Mouse (Mus musculus) liver (tissue): Measurements from ENCODE around the gene Mccc2.
"Not testable (repeated sequence)": the region's sequence is repeated elsewhere in the genome, so short reads cannot be mapped to it uniquely, and the experiment has no call there.

Experiments
- DNase-seq: peaks from one replicate; pipeline ENCODE4 v3.0.0-alpha.2; 2020; ENCODE audit warnings: mixed read lengths

The Mccc2 gene

DNA sequence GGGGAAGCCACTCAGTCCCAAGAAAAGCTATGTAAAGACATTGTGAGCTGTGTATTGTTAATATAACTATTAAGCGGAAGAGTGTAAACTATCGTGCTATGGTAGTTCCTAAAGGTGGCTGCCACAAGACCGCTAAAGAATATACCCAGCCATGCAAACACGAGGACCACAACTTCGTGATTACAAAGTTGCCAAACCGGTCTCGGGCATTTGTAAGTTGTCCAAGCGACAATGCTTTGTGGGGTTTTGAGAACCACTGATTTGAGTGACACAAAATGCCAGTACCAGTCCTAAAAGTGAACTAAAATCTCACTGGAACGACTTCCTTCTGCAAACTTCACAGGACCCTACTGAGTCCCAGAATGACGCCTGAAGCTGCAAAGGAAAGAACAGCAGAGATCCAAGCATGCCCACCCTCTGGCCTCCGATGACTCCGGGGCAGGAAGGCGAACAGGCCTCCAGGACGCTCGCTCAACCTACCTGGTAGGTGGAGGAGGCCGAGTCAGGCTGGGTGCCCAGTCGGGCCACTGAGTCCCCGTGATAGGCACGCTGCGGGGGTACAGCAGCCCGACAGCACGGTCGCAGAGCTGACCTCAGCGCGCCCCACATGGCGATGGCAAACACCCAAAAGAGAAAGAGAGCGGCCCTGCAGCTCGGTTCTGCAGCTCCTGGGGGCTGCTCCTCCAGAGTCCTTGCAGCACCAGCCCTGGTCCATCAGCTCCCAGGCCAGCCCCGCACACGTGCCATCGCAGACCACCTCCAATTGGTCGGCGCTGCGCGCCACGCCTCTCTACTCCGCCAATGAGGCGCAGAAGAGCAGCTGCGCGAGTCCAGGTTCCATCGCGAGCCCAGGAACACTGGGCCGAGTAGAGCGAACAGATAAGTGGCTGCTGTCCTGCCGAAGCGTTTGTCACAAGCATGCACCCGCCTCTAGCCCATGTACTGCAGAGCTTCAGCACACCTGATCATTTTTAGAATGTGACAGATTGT, at the start of gene Mccc2:
TSS of gene Mccc2 (minus strand) at position 734 of the 990 bp plus-strand sequence.
- peak; percentile 92 for DNase-seq

DNA sequence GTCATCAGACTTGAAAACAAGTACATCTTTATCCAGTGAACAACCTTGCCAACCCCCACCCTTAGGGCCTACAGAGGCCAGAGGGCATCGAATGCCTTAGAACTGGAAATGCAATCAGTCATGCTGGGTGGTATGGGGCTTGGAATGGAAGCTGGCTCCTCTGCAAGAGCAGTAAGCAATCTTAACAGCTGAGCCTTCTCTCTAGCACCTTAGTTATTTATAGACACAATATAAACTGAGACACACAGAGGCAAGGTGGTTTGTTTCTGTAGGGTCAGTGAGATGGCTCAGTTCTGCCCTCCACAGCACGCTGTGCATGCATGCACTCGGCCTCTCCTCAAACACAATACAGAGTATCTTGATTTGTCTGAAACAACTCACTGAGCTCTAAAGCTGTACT, 48.5 kb upstream of the Mccc2 start:
- DNase-seq: no peak

DNA sequence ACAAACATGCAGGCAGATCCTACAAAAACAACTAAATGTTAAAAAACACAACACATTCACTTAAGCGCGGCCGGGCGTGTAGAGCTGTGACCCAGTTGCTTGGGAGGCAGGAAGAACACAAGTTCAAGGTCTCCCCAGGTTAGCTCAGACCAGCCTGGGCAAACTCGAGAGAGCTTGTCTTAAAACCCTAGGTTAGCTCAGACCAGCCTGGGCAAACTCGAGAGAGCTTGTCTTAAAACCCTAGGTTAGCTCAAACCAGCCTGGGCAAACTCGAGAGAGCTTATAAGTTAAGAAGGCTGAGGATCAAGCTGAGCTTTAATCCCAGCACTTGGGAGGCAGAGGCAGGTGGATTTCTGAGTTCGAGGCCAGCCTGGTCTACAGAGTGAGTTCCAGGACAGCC, 42.3 kb upstream of the Mccc2 start:
- DNase-seq: not testable (repeated sequence)

DNA sequence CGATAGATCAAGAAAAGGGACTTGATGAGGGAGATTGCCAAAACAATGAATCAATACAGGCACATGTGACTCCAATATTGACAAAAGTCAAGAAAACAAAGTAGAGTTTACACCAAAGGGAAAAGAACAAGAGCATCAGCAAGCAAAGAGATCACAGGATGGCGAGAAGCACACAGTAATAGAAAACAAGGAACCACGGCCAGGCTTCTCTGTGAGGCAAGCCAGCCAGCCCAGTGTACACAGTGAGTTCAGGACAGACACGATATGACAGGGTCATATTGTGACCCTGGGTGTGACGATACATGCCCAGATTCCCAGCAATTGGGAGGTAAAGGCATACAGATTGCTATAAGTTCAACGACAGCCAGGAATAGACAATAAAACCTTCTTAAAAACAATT, 10.6 kb upstream of the Mccc2 start:
- no peak for DNase-seq

DNA sequence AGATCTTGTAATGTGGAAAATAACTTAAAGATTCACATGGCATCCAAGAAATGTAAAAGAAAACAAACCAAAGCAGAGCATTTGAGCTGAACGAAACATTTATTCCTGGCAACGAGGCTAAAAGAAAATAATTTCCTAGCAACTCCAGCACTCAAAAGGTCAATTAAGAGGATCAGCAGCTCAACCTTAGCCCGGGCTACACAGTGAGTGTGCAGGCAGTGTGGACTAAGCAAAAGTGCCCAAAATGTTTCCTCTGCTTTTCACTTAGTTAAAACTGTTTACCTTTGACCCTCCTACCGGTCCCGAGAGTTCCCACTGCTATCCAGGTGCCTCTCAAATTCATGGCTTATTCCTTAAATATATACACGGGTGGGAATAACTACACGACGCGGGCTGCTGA, 1.5 kb upstream of the Mccc2 start:
- no peak for DNase-seq

DNA sequence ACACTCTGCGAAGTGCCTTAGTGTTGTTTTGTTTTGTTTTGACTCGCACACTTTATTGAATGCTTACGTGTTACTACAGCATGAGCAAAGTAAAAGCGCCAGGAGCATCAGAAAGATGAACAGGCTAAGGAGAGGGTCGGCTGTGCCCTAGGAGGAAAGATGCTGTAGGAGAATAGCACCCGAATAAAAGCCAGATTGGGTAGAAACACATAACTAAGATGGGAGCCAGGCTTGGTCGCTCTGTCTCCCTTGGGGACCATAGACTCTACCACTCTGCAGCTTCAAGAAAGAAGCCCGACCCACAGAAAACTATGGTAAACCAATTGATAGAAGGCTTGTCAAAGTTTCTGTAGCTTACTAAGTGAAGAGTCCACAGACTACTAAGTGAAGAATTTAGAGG, 498 bp upstream of the Mccc2 start:
- no peak for DNase-seq

DNA sequence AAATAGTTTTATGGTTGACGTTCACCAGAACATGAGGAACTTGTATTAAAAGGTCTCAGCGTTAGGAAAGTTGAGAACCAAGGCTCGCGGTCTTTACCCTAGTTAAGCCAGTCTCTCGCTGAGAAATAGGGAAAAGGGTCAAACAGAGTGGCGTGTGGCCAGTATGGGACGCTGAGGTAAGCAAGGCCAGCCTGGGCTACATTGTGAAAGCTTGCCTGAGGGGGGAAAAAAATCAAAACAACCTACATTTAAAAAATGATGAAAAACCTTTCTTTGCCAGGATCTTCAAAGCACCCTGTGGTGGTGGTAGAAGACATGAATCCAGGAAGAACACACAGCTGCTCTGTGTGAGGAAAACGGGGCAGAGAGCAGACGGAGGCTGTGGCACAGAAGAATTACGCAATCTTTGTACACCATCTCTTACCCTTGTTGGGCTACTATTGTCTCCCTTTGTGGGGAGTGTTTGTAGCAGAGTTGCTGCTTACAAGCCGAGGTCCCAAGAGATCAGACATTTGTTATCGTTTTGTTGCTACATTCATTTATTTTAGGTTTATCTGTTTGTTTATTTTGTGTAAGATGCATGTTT, 9.4 kb downstream of the Mccc2 start:
- DNase-seq: no peak

DNA sequence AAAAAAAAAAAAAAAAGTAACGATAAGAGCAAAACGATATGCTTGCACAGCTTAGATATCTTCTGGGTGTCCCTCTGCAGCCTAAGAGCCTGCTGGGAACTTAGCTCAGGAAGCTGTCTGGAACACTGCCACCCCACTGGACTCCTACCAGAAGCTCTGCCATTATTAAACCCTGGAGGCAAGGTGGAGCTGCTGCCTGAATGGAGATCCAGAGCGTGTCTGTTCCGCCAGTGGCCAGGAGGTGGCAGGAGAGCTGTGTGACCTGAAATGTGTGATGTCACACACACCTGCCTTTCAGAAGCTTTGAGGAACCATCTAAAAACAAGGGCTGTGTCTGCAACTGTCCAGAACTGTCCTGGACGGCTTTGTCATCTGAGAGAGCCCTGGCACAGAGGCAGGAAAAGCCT, 13.6 kb downstream of the Mccc2 start:
- peak; percentile 73 for DNase-seq

DNA sequence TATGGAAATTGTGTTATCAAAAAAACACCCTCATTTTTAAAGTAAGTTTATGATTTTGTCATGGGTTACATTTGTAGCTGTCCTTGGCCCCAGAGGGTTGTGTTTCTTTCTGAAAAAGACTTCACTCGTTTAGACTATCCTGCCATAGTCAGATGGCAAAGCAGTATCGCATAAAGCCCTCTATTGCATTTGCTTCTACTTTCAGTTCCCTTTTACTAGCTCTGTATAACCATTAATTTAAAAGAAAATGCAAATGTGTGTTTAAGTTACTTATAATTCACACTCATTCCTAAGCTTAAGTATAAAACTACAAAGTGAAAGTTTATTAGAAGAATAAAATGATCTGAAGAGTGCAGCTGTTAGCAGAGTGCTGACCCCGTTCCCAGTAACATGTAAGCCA, 16.4 kb downstream of the Mccc2 start:
- DNase-seq: no peak

DNA sequence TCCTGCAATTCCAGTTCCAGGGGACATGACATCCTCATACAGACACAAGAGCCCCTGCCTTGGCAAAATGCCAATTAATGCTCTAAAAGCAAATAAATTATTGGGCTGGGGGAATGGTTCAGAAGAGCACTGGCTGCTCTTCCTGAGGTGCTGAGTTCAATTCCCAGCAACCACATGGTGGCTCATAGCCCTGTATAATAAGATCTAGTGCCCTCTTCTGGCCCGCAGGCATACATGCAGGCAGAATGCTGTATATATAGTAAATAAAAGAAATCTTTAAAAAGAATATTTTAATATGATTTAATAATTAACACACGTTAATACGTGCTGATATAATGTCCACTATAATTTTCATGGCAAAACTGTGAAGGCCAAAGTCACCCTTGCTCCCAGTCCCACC, 17.3 kb downstream of the Mccc2 start:
- no peak for DNase-seq

DNA sequence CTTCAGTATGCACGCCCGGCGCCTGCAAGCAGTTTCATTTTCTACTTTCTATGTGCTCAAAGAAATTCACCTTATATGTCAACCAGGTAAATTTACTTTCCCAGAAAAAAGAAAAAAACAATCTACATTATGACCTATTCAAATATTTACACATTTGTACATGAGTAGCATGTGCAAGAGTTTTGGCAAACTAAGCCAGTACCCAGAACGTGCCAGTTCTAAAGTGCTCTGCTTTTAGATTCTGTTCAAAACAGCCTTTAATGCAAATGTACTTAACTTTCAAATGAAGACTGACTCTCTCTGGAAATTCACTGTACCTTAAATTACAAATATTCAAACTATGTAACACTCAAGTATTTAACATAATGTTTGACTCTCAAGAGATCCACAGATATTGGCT, 25.8 kb downstream of the Mccc2 start:
- DNase-seq: no peak

DNA sequence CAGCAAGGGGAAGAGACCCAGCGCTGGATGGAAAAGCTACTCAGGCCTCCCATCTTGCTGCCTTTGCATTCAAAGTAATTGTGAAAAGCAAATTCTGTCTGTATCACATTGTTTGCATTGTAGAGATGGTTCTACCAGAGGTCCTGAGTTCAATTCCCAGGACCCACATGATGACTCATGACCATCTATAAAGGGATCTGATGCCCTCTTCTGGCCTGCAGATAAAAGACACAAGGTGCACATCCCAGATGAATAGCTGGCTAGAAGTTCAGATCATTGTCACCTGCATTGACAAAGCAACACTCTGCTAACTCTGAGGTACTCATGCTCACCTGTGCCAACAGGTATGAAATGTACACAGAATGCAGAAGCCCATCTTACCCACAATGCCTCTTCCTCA, 32.1 kb downstream of the Mccc2 start:
- DNase-seq: no peak

DNA sequence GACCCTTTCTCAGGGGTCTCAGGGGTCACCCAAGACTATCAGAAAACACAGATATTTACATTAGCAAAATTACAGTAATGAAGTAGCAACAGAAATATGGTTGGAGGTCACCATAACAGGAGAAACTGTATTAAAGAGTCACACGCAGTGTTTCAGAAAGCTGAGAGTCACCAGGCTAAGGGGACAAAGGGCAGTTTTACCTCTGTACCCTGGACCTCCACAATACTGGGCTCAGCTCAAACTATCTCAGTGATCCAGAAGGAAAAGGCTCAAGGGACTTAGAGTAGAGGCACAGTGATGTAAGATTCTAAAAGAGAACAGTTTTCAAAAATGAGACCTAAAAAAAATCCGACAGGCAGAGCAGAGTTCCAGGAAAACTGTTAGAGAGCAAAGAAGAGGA, 36.0 kb downstream of the Mccc2 start:
- no peak for DNase-seq

DNA sequence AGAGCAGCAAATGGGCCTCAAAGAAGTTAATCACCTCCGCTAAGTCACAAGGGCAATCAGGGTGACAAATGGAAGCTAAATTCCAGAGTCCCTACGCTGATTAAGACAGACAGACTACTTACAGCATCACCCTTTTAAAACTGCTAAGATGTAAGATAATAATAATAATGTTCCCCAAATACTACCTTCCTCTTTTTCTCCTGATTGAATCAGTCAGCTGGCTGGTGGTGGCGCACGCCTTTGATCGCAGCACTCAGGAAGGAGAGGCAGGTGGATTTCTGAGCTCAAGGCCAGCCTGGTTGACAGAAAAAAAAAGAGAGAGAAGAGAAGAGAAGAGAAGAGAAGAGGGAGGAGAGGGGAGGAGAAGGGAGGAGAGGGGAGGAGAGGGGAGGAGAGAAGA, 45.4 kb downstream of the Mccc2 start:
- DNase-seq: no peak

DNA sequence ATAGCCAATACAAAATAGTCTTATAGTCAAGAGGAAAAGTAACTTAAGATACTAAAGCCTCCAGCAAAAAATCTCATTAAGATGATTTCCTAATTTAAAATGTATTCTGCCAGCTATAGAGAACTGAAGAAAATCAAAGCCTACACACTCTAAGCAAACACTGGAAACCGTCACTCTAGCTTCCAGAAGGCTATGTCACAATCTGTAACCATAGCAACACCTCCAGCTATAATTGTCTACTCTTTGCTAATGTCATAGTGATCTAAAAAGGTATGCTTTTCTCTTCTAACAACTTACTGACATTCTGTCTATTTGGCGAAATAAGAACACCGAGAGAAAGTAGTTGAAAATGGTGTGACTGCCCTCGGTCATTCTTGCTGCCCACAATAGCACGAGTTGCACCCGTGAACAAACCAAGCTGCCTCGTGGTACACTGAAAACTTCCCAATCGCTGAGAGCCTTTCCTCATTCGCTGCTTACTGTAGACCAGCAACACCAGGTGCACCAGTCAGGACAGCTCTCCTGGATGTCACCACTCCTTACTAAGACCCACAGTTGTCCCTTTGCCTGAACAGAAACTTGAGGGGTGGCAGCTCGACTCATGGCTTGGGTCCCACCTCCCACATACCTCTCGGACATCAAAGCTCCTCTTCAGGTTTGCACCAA, 48.3 kb downstream of the Mccc2 start:
- no peak for DNase-seq

DNA sequence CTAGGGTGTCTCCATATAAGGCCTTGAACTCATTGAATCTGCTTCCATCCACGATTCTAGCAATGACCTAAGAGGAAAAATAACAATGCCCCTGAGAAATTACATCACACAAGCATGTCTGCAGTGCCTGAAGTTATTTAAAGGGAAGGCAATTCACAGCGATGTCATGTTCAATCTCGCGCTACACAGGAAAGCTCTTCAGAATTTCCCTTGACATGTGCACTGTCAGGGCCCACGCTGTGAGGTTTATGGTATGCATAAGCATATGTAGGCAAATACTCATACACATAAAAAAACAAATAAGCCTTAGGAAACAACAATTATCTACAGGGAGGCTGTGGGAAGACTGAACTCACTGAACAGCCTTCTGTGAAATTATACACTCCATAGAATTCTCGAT, 51.6 kb downstream of the Mccc2 start:
- no peak for DNase-seq

DNA sequence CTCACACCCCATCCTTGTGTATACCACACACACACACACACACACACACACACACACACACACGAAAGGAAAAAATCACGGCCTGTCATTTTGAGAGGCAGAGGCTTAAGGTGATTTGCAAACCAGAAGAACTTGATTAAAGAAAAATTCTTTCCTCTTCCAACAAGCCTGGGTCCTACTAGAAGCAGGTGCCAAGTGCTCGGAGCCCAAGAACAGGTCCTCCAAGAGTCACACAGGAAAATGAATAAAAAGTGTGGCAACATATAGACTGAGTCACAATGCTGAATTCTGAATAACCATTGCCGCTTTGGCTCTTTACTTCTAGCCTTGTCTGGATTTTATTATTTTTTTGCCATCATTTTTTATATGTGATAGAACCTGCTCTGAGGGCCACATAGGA, 53.8 kb downstream of the Mccc2 start:
- DNase-seq: no peak

DNA sequence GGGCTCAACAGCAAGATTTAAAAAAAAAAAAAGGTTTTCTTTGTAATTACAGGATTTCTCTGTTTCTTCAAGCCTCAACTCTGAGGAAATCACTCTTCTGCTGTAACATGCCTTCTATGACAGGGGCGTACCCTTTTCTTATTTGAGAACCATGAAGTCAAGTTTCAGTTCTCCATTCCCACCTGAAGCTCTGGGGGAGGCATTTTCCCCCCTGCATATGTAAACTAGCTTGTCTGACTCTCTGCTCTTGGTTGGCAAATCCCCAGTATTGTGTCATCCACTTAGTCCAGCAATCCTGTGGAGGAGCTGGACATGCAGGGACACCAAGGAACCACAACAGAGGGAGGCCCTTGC, 59.9 kb downstream of the Mccc2 start:
- no peak for DNase-seq

DNA sequence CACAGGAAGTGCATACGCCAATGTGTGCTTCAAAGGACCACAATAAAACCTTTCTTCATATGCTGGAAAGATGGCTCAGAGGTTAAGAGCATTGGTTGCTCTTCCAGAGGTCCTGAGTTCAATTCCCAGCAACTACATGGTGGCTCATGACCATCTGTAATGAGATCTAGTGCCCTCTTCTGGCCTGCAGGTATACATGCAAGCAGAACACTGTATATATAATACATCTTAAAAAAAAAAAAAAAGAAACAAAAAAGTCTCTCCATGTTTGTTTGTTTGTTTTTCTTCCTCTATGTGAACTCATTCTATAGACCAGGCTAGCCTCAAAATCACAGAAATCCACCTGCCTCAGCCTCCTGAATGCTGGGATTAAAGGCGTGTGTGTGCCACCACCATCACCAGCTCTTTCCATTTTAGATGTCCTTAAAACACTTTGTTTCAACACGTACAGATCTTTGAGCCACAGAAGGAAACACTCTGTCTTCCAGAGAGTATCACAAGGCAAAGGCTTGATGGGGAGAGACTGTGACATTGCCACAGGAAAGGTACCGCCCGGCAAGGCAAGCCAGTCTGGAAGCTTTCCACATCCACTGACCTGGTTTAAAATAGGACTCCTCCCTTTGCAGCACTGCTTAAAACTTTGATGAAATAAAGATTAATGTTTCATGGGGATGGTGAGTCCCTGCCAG, 60.4 kb downstream of the Mccc2 start:
- DNase-seq: no peak

DNA sequence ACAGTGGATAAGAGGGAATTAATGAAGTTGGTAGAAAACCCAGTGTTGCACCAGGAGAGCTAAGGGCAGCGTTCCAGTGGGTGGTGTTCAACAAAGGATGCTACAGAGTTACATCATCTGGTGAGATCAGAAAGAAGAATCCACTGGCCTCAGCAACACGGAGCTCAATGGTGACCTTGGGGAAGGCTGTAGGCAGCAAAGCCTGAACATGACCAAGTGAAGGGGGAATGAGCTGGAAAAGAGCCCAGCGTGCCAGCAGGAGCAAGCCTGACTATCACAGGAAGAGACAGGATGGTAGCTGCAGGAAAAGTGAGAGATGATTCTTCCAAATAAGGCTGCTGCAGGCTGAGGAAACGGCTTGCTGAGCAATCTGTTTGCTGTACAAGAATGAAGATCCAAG, 68.0 kb downstream of the Mccc2 start:
- no peak for DNase-seq

DNA sequence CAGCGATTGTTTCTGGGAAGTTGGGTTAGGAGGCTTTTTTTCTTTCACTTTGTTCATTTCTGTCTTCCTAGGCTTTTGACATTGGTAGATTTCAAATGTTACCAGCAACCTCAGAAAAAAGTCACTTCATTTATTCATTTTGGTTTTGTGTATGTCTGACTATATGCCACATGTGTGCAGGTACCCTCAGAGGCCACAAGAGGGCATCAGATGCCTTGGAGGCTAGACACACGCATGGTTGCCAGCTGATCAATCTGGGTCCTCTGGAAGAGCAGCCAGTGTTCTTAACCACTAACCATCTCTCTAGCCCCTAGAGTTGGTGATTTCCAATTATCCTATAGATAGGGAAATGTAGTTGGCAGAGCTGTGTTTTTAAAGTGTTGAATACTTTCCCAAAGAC, 71.9 kb downstream of the Mccc2 start:
- no peak for DNase-seq

DNA sequence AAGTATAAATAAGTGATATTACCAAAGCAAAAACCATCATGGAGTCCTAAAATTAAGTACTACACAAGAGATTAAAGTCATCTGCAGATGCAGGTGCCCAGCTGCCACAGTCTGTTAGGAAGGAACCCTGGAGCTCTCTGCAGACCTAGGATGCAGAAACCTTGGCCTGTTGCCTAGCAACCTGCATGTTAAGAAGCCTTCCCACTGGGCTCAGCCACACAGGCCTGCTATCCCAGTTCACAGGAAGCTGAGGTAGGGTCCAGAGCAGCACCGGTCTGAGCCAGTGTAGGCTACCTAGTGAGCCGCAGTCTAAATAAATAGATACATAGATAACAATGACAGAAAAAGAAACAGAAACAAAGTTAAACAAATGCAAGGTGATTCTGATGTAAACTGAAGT, 74.8 kb downstream of the Mccc2 start:
- DNase-seq: no peak

DNA sequence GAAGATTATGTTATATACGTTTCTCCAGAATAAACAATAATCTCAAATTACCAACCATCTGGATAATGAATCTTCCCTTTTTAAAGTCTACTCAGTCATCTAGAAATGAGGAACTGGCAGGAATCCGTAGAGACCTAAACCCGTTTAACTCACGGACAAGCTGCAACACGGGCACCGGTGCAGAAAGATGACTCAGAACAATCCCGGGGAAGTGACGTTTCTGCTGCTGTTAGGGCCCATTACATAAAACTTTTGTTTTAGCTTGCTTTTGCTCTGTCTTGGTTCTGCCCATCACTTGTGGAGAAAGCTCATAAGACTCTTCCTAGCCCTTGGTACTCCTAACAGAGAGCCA, 76.1 kb downstream of the Mccc2 start:
- no peak for DNase-seq
